In the genomic region with DNA sequence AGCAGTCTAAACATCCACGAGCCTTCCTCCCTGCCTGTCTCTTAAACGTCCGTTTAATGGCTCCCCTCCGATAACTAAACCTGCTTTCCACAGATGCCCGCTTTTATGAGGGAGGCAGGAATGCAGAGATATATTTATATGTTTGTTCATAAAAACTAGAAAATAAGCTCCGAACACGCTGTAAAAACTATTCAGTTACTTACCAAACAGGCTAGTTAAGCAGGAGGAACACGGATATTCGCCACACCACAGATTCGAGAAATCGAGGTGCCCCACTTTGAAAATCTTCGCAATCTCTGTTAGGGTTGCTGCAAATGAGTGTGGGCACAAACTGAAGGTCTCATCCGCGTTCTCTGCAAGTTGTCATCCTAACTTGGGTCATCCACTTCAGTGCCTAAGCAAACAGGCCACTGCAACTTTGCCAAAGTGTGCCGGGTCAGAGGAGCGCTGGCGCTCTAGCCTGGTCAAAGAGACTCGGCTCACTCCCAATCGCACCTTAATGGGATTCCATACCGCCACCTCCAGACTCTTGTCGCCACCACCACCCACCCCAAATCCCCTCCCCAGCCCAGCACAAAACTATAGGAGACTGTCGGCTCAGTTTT, we compare ENCODE assay signal across 12 mouse cellular contexts. TPM values are rescaled to one million over a fixed set of nuclear protein-coding genes. Genes with fewer than 3 reads are reported as not detected.
DNase-seq lines count a peak whose midpoint lies in the region; ATAC-seq and TF ChIP-seq lines count a peak whose summit lies in the region.
"Had no signal": no experiment of that assay in that cellular context is flagged by ENCODE, and none has a peak within 500 bp of the region (broad histone marks: within the 10 kb centered on the region; RNA-seq: fewer than 3 reads in every experiment).

No protein-coding gene starts in this region.

- TF ChIP-seq POLR2A in limb, embryonic 14.5 days (IDR thresholded peaks at IDR 0.05; ENCODE audit: borderline replicate concordance, extremely low read depth, insufficient read depth, insufficient read length): no peak

- H3K9me3 ChIP-seq in forebrain, embryonic 10.5 days: no peaks in the 10 kb centered on the region
- H3K9me3 ChIP-seq in forebrain, embryonic 13.5 days (replicated peaks): no peaks in the 10 kb centered on the region
- no peaks in the 10 kb centered on the region for H3K9me3 ChIP-seq in limb, embryonic 14.5 days (ENCODE audit: control insufficient read depth, low read length)

- peaks cover 100% of the 10 kb centered on the region for H3K27me3 ChIP-seq in forebrain, embryonic 10.5 days (ENCODE audit: poor library complexity, severe bottlenecking)
- peaks cover 98% of the 10 kb centered on the region for H3K27me3 ChIP-seq in forebrain, embryonic 13.5 days
- H3K27me3 ChIP-seq in limb, embryonic 14.5 days (ENCODE audit: control insufficient read depth, insufficient read depth, low read length): peaks cover 7% of the 10 kb centered on the region; the same call in 1 of the 2 replicates

- H3K27ac ChIP-seq in forebrain, embryonic 10.5 days: no peak overlapping the region
- H3K27ac ChIP-seq in forebrain, embryonic 13.5 days: no peak overlapping the region
- peak overlapping the region; percentile 93 for H3K27ac ChIP-seq in limb, embryonic 14.5 days (replicated peaks; ENCODE audit: low read depth, low read length)
- H3K27ac ChIP-seq: macrophage had no signal

- WGBS in forebrain, embryonic 10.5 days: 2% methylated on average over 22 of the region's 22 CpGs
- 1% methylated on average over 22 of the region's 22 CpGs for WGBS in forebrain, embryonic 13.5 days
- 2% methylated on average over 22 of the region's 22 CpGs for WGBS in limb, embryonic 14.5 days

- no peak overlapping the region for H3K9ac ChIP-seq in forebrain, embryonic 13.5 days
- peak overlapping the region; percentile 98 for H3K9ac ChIP-seq in limb, embryonic 14.5 days (ENCODE audit: low read depth, low read length, severe bottlenecking)

- no peak overlapping the region for H3K4me2 ChIP-seq in forebrain, embryonic 13.5 days
- H3K4me2 ChIP-seq in limb, embryonic 14.5 days (replicated peaks; ENCODE audit: low read depth, low read length, severe bottlenecking): peak overlapping the region; percentile 72

- H3K4me3 ChIP-seq in forebrain, embryonic 10.5 days: no peak overlapping the region
- H3K4me3 ChIP-seq in forebrain, embryonic 13.5 days: no peak overlapping the region
- peak overlapping the region; percentile 81 for H3K4me3 ChIP-seq in limb, embryonic 14.5 days (replicated peaks; ENCODE audit: low read length)

- H3K4me1 ChIP-seq in forebrain, embryonic 10.5 days: peaks cover 17% of the 10 kb centered on the region
- peaks cover 18% of the 10 kb centered on the region for H3K4me1 ChIP-seq in forebrain, embryonic 13.5 days
- 0 out of 2 replicates have a peak, but pooled peaks cover 3% of the 10 kb centered on the region for H3K4me1 ChIP-seq in limb, embryonic 14.5 days (ENCODE audit: control insufficient read depth, insufficient read depth, low read length)

- DNase-seq in forebrain, embryonic 10.5 days (ENCODE audit: extremely low spot score, low spot score): peak; percentile 47
- DNase-seq in urinary bladder, postnatal 25 days (ENCODE audit: low spot score): peak; percentile 7
- no peak for DNase-seq in urinary bladder, postnatal 36 days (ENCODE audit: low spot score in 2 of 2)
- no peak for DNase-seq in limb, embryonic 14.5 days (ENCODE audit: low spot score)
- no peak for DNase-seq in cerebellum, postnatal 14 days
- no peak for DNase-seq in urinary bladder, adult 2 months (ENCODE audit: low spot score)
- DNase-seq: thymus, postnatal 14 days had no signal

- no peak for ATAC-seq in forebrain, embryonic 13.5 days
- ATAC-seq in limb, embryonic 14.5 days (ENCODE audit: low FRiP score, low read depth): no peak; the same call in 1 of the 2 replicates
- ATAC-seq in erythroid progenitor cell, adult 5-6 weeks (replicated peaks; ENCODE audit: low FRiP score, poor library complexity, severe bottlenecking): no peak

- no peaks in the 10 kb centered on the region for H3K36me3 ChIP-seq in forebrain, embryonic 10.5 days (replicated peaks)
- no peaks in the 10 kb centered on the region for H3K36me3 ChIP-seq in forebrain, embryonic 13.5 days (ENCODE audit: poor library complexity, severe bottlenecking)
- H3K36me3 ChIP-seq in limb, embryonic 14.5 days (ENCODE audit: control insufficient read depth, insufficient read depth, low read length): no peaks in the 10 kb centered on the region

RNA-seq across cellular contexts. Expression of a gene that starts 0.7 kb away (rescaled TPM):
- not detected in 2 replicates for polyA plus RNA-seq in forebrain, embryonic 10.5 days (2016; fragmentation: Nextera tagmentation; extraction: Ambion mirVana)
- polyA plus RNA-seq in forebrain, embryonic 13.5 days (2015; fragmentation: Nextera tagmentation; extraction: Ambion mirVana): not detected in 2 replicates
- 33.4 and 36.2 TPM in 2 replicates for polyA plus RNA-seq in limb, embryonic 14.5 days (2012; rRNA removed)
- 9.8 and 13.5 TPM in 2 replicates for polyA plus RNA-seq in limb, embryonic 14.5 days (2014; fragmentation: Nextera tagmentation; extraction: Ambion mirVana)
- total RNA-seq in erythroid progenitor cell, adult 5-6 weeks (2015; ENCODE audit: low replicate concordance): not detected in 2 replicates
- total RNA-seq in erythroid progenitor cell, adult 5-6 weeks (2017; ENCODE audit: low replicate concordance): not detected in 2 replicates
- 32.1 and 34.9 TPM in 2 replicates for polyA plus RNA-seq in urinary bladder, adult 2 months (2012; rRNA removed)
- total RNA-seq: neutrophil, adult 5-6 weeks had no signal
- polyA plus RNA-seq: kidney, embryonic 14.5 days; macrophage had no signal

Comparison
In these comparisons a context has a peak if more than half of its experiments do, and no peak if none do; other contexts are left out.
1. DNase-seq: peak in forebrain, embryonic 10.5 days (single experiment) and urinary bladder, postnatal 25 days (single experiment); none in urinary bladder, postnatal 36 days (0 of 2), limb, embryonic 14.5 days (single experiment), cerebellum, postnatal 14 days (0 of 2) and urinary bladder, adult 2 months (single experiment).
2. RNA of a gene that starts 0.7 kb away (polyA plus RNA-seq): 9.8 to 36.2 TPM in limb, embryonic 14.5 days and 32.1 to 34.9 TPM in urinary bladder, adult 2 months; not detected in forebrain, embryonic 13.5 days and not detected in forebrain, embryonic 10.5 days; every median in the first group is over 10 times any median in the second.